Comparison of ENCODE assay signal across 9 mouse cellular contexts in genomic region chr6:63256556-63257405, GRCm38 (mm10). TPM values are rescaled to one million over a fixed set of nuclear protein-coding genes. Genes with fewer than 3 reads are reported as not detected.
DNase-seq lines count a peak whose midpoint lies in the region; ATAC-seq and TF ChIP-seq lines count a peak whose summit lies in the region.
"Had no signal": no experiment of that assay in that cellular context is flagged by ENCODE, and none has a peak within 500 bp of the region (broad histone marks: within the 10 kb centered on the region; RNA-seq: fewer than 3 reads in every experiment).

No protein-coding gene starts in this region.

- no peak for DNase-seq in gastrocnemius, adult 2 months
- DNase-seq in gastrocnemius, adult 8-10 months (ENCODE audit: low spot score in 2 of 2), result no peak
- DNase-seq in brain, embryonic 14.5 days (ENCODE audit: low read depth), result peak; percentile 71
- DNase-seq in forebrain, embryonic 11.5 days (ENCODE audit: low spot score), result peak; percentile 73
- no peak for DNase-seq in MN1 (ENCODE audit: low spot score)

- peak overlapping the region; percentile 88 for H3K4me2 ChIP-seq in forebrain, embryonic 11.5 days (ENCODE audit: low read depth, low read length, severe bottlenecking)
- H3K4me2 ChIP-seq in hindbrain, embryonic 16.5 days (ENCODE audit: low read length), result peak overlapping the region; percentile 67
- H3K4me2 ChIP-seq in limb, embryonic 13.5 days (replicated peaks), result peak overlapping the region; percentile 96
- H3K4me2 ChIP-seq in neural tube, embryonic 15.5 days, result peak overlapping the region; percentile 84

- peak overlapping the region; percentile 75 for H3K9ac ChIP-seq in forebrain, embryonic 11.5 days (ENCODE audit: low read length)
- peak overlapping the region; percentile 89 for H3K9ac ChIP-seq in hindbrain, embryonic 16.5 days (ENCODE audit: low read depth, low read length)
- H3K9ac ChIP-seq in limb, embryonic 13.5 days, result peak overlapping the region; percentile 65
- H3K9ac ChIP-seq in neural tube, embryonic 15.5 days (replicated peaks), result peak overlapping the region; percentile 77

- no peaks in the 10 kb centered on the region; the same call in 1 of the 2 replicates for H3K27me3 ChIP-seq in forebrain, embryonic 11.5 days (ENCODE audit: control insufficient read depth, insufficient read depth, low read length)
- H3K27me3 ChIP-seq in hindbrain, embryonic 16.5 days (replicated peaks; ENCODE audit: control insufficient read depth, insufficient read depth, low read length), result no peaks in the 10 kb centered on the region
- H3K27me3 ChIP-seq in limb, embryonic 13.5 days, result peaks cover 60% of the 10 kb centered on the region
- H3K27me3 ChIP-seq in neural tube, embryonic 15.5 days (replicated peaks), result no peaks in the 10 kb centered on the region

- under 1% methylated on average over 49 of the region's 49 CpGs for WGBS in forebrain, embryonic 11.5 days
- WGBS in hindbrain, embryonic 16.5 days, result under 1% methylated on average over 43 of the region's 49 CpGs
- under 1% methylated on average over 49 of the region's 49 CpGs for WGBS in limb, embryonic 13.5 days
- under 1% methylated on average over 49 of the region's 49 CpGs for WGBS in neural tube, embryonic 15.5 days

- TF ChIP-seq POLR2A in brain, embryonic 14.5 days (IDR thresholded peaks at IDR 0.05; ENCODE audit: borderline replicate concordance, extremely low read depth, insufficient read depth, insufficient read length, poor library complexity, severe bottlenecking), result no peak

- TF ChIP-seq CTCF in gastrocnemius, adult 2 months (IDR thresholded peaks at IDR 0.05), result no peak
- no peak for TF ChIP-seq CTCF in brain, embryonic 14.5 days (IDR thresholded peaks at IDR 0.05; ENCODE audit: borderline replicate concordance, extremely low read depth, insufficient read depth, insufficient read length)

- no peaks in the 10 kb centered on the region for H3K36me3 ChIP-seq in forebrain, embryonic 11.5 days (ENCODE audit: control insufficient read depth, insufficient read depth, low read length)
- H3K36me3 ChIP-seq in hindbrain, embryonic 16.5 days (ENCODE audit: control insufficient read depth, insufficient read depth, low read length), result no peaks in the 10 kb centered on the region
- no peaks in the 10 kb centered on the region for H3K36me3 ChIP-seq in limb, embryonic 13.5 days
- H3K36me3 ChIP-seq in neural tube, embryonic 15.5 days, result no peaks in the 10 kb centered on the region

- no peaks in the 10 kb centered on the region for H3K9me3 ChIP-seq in forebrain, embryonic 11.5 days (ENCODE audit: control insufficient read depth, low read length)
- H3K9me3 ChIP-seq in hindbrain, embryonic 16.5 days (ENCODE audit: control insufficient read depth, low read length), result no peaks in the 10 kb centered on the region
- no peaks in the 10 kb centered on the region for H3K9me3 ChIP-seq in limb, embryonic 13.5 days
- H3K9me3 ChIP-seq in neural tube, embryonic 15.5 days (replicated peaks), result no peaks in the 10 kb centered on the region

- no peak overlapping the region for H3K27ac ChIP-seq in gastrocnemius, adult 2 months
- no peak overlapping the region for H3K27ac ChIP-seq in forebrain, embryonic 11.5 days (ENCODE audit: low read depth, low read length)
- peak overlapping the region; percentile 92 for H3K27ac ChIP-seq in hindbrain, embryonic 16.5 days (ENCODE audit: low read depth, low read length)
- no peak overlapping the region for H3K27ac ChIP-seq in limb, embryonic 13.5 days
- peak overlapping the region; percentile 83 for H3K27ac ChIP-seq in neural tube, embryonic 15.5 days (replicated peaks)

- peak; percentile 70 for ATAC-seq in forebrain, embryonic 11.5 days (replicated peaks; ENCODE audit: low FRiP score)
- ATAC-seq in hindbrain, embryonic 16.5 days, result peak; percentile 63
- ATAC-seq in limb, embryonic 13.5 days (ENCODE audit: low FRiP score, low read depth), result peak; percentile 63
- peak; percentile 78 for ATAC-seq in neural tube, embryonic 15.5 days (ENCODE audit: low FRiP score)

- H3K4me3 ChIP-seq in gastrocnemius, adult 2 months, result peak overlapping the region; percentile 69
- peak overlapping the region; percentile 66 for H3K4me3 ChIP-seq in forebrain, embryonic 11.5 days (ENCODE audit: low read depth, low read length)
- peak overlapping the region; percentile 77 for H3K4me3 ChIP-seq in hindbrain, embryonic 16.5 days (ENCODE audit: low read length)
- H3K4me3 ChIP-seq in limb, embryonic 13.5 days, result peak overlapping the region; percentile 62
- peak overlapping the region; percentile 75 for H3K4me3 ChIP-seq in neural tube, embryonic 15.5 days (replicated peaks)

- H3K4me1 ChIP-seq in forebrain, embryonic 11.5 days (replicated peaks; ENCODE audit: control insufficient read depth, insufficient read depth, low read length), result no peaks in the 10 kb centered on the region
- peaks cover 4% of the 10 kb centered on the region for H3K4me1 ChIP-seq in hindbrain, embryonic 16.5 days (ENCODE audit: control insufficient read depth, insufficient read depth, low read depth, low read length)
- peaks cover 16% of the 10 kb centered on the region for H3K4me1 ChIP-seq in limb, embryonic 13.5 days
- H3K4me1 ChIP-seq in neural tube, embryonic 15.5 days, result peaks cover 20% of the 10 kb centered on the region

- intact Hi-C loops in gastrocnemius, adult 2 months (cut with DNase I), result no loop called here

RNA-seq across cellular contexts. Expression of gene Grid2, which starts 1.1 kb away (rescaled TPM):
- total RNA-seq in gastrocnemius, adult 2 months (2021), result not detected
- not detected for total RNA-seq in gastrocnemius, adult 8-10 months (2022)
- 5.7 and 12.3 TPM in 2 replicates for polyA plus RNA-seq in brain, embryonic 14.5 days (2012; rRNA removed)
- polyA plus RNA-seq in forebrain, embryonic 11.5 days (2014; fragmentation: Nextera tagmentation; extraction: Ambion mirVana), result 0.51 and 0.90 TPM in 2 replicates
- 15.7 and 17.9 TPM in 2 replicates for polyA plus RNA-seq in hindbrain, embryonic 16.5 days (2015; fragmentation: Nextera tagmentation; extraction: Ambion mirVana)
- 2.2 and 2.3 TPM in 2 replicates for polyA plus RNA-seq in limb, embryonic 13.5 days (2015; fragmentation: Nextera tagmentation; extraction: Ambion mirVana)
- 11.5 and 14.8 TPM in 2 replicates for polyA plus RNA-seq in neural tube, embryonic 15.5 days (2015; fragmentation: Nextera tagmentation; extraction: Ambion mirVana)
- total RNA-seq: heart, adult 18-20 months had no signal

Comparison
In these comparisons a context has a peak if more than half of its experiments do, and no peak if none do; other contexts are left out.
1. DNase-seq: peak in brain, embryonic 14.5 days (single experiment) and forebrain, embryonic 11.5 days (single experiment); none in gastrocnemius, adult 2 months (single experiment), gastrocnemius, adult 8-10 months (0 of 2) and MN1 (single experiment).
2. H3K27ac ChIP-seq: peak in hindbrain, embryonic 16.5 days (single experiment) and neural tube, embryonic 15.5 days (single experiment); none in gastrocnemius, adult 2 months (single experiment), forebrain, embryonic 11.5 days (single experiment) and limb, embryonic 13.5 days (single experiment).
3. Peak in every context shown above with its lines, with median percentiles within 50 percentile points of each other: H3K4me3 ChIP-seq, ATAC-seq, H3K4me2 ChIP-seq and H3K9ac ChIP-seq.